Mouse (Mus musculus): ENCODE data around the gene Gm11596.

DNA sequence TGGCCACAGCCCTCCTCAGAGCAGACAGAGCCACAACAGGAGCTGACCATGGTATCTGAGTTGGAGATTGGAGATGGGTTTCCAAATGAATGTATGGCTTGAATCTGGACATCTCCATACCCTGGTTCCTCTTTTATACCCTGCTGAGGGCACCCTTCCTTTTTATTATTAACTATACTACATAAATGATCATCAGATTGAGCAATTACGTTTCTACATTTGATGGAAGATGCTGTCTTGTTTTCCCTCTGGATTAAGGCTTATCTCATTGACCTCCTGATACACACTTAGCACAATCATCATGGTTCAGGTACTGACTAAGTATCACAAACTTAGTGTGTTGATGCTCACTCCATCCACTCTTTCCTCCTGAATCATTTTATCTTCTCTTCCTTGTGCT is 44.7 kb upstream of the Gm11596 start, which contains the start of gene 2300003K06Rik:
- TF ChIP-seq CTCF (IDR thresholded peaks at IDR 0.05; ENCODE audit: control insufficient read depth, insufficient read depth, insufficient read length), result no peak
- TF ChIP-seq MAX (IDR thresholded peaks at IDR 0.05), result no peak
- no peak for TF ChIP-seq CEBPB (IDR thresholded peaks at IDR 0.05; ENCODE audit: low read depth)
- no peak for TF ChIP-seq MYOG (IDR thresholded peaks at IDR 0.05; ENCODE audit: control insufficient read depth, extremely low read depth, insufficient read length)
- no peak for TF ChIP-seq USF1 (IDR thresholded peaks at IDR 0.05; ENCODE audit: low read depth)
